Mouse (Mus musculus) megakaryocyte-erythroid progenitor cell, adult 5-6 weeks (primary cell): ENCODE measurements around the gene Thy1. TPM values are rescaled to one million over a fixed set of nuclear protein-coding genes. Genes with fewer than 3 reads are reported as not detected.

Source experiments
- ATAC-seq: replicated peaks from 2 replicates; pipeline ENCODE4 v1.8.0; 2016; ENCODE audit warnings: mild to moderate bottlenecking, inconsistent platforms; ENCODE audit not compliant: severe bottlenecking, poor library complexity, low FRiP score, low TSS enrichment
- total RNA-seq, 2 experiments: library from RNA; stranded (forward) in 1 of 2; stranded (reverse) in 1 of 2; fragments of 200-1000, 215-1000 nt in 1 of 2; fragments of >200 nt in 1 of 2; fragmentation: Nextera tagmentation in 1 of 2; gene quantifications; 2 replicates each; pipeline ENCODE4 v1.2.3; 2014 to 2017

The Thy1 gene
- total RNA-seq, 2 experiments from 2014 or later, result 3.5 to 20.4 TPM

DNA sequence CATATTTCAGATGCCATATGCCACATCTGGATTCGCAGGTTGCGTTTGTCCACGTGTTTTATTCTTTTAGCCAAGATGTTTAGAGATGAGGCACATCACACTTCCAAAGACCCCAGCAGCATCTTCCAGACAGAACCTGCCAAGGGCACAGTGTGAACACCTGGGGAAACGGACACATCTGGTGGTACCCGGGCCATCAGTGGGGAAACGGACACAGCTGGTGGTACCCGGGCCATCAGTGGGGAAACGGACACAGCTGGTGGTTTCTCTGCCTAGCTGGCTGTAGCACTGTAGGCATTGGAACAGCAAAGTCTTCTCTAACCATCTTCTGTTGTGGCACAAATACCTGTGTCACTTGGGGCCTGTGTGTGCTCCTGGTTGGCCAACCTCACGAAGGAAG is 52.6 kb downstream of the Thy1 start:
- ATAC-seq, result no peak

GRCm38 (mm10) chr9:44096536-44096935 is 53.4 kb downstream of the Thy1 start:
- ATAC-seq, result no peak

Other genes starting within 250 kb of the Thy1 start
- gene Usp2, start 23.6 kb downstream of the Thy1 start, total RNA-seq (2014; fragmentation: Nextera tagmentation), result 0.35 and 2.1 TPM in 2 replicates
- gene Usp2, start 23.6 kb downstream of the Thy1 start, total RNA-seq (2017), result 0.15 and 1.8 TPM in 2 replicates
- 0.30 TPM in 1 of 2 replicates, not detected in the other for gene Mfrp, start 58.3 kb downstream of the Thy1 start, total RNA-seq (2014; fragmentation: Nextera tagmentation)
- gene Mfrp, start 58.3 kb downstream of the Thy1 start, total RNA-seq (2017), result not detected in 2 replicates
- gene C1qtnf5, start 63.9 kb downstream of the Thy1 start, total RNA-seq (2014; fragmentation: Nextera tagmentation), result not detected in 2 replicates
- gene C1qtnf5, start 63.9 kb downstream of the Thy1 start, total RNA-seq (2017), result not detected in 2 replicates
- gene Gm49380, start 70.1 kb downstream of the Thy1 start, total RNA-seq (2014; fragmentation: Nextera tagmentation), result not detected in 2 replicates
- not detected in 2 replicates for gene Gm49380, start 70.1 kb downstream of the Thy1 start, total RNA-seq (2017)
- gene Rnf26, start 70.1 kb downstream of the Thy1 start, total RNA-seq (2014; fragmentation: Nextera tagmentation), result 46.0 and 52.5 TPM in 2 replicates
- 13.5 and 20.9 TPM in 2 replicates for gene Rnf26, start 70.1 kb downstream of the Thy1 start, total RNA-seq (2017)
- gene Mcam, start 91.1 kb downstream of the Thy1 start, total RNA-seq (2014; fragmentation: Nextera tagmentation), result not detected in 2 replicates
- gene Mcam, start 91.1 kb downstream of the Thy1 start, total RNA-seq (2017), result 0.09 TPM in 1 of 2 replicates, not detected in the other
- gene Cbl, start 190.7 kb downstream of the Thy1 start, total RNA-seq (2014; fragmentation: Nextera tagmentation), result 36.5 and 38.8 TPM in 2 replicates
- 8.4 and 39.5 TPM in 2 replicates for gene Cbl, start 190.7 kb downstream of the Thy1 start, total RNA-seq (2017)
- gene Ccdc153, start 197.3 kb downstream of the Thy1 start, total RNA-seq (2014; fragmentation: Nextera tagmentation), result not detected in 2 replicates
- gene Ccdc153, start 197.3 kb downstream of the Thy1 start, total RNA-seq (2017), result not detected in 2 replicates
- not detected in 2 replicates for gene Pdzd3, start 208.1 kb downstream of the Thy1 start, total RNA-seq (2014; fragmentation: Nextera tagmentation)
- gene Pdzd3, start 208.1 kb downstream of the Thy1 start, total RNA-seq (2017), result not detected in 2 replicates
- 1.3 and 1.8 TPM in 2 replicates for gene Nlrx1, start 225.2 kb downstream of the Thy1 start, total RNA-seq (2014; fragmentation: Nextera tagmentation)
- 0.80 and 3.1 TPM in 2 replicates for gene Nlrx1, start 225.2 kb downstream of the Thy1 start, total RNA-seq (2017)
- 82.3 and 111 TPM in 2 replicates for gene Abcg4, start 245.2 kb downstream of the Thy1 start, total RNA-seq (2014; fragmentation: Nextera tagmentation)
- 13.4 TPM in 2 replicates for gene Abcg4, start 245.2 kb downstream of the Thy1 start, total RNA-seq (2017)